Mouse (Mus musculus) hindbrain, embryonic 13.5 days (tissue): ENCODE measurements at regions not wholly inside any gene's neighbourhood (a gene's known extent, or its start where the extent isn't known, plus 50 kb on each side); places are given as distances from the start of the nearest gene placed in this dataset.

Experiments used
- ATAC-seq: fragments of 200-750 bp; cut with Nextera tagmentation; 2 replicates; pipeline ENCODE4 v1.8.0; 2017; ENCODE audit warnings: moderate TSS enrichment; ENCODE audit not compliant: low FRiP score
- H3K27ac ChIP-seq: fragments of 300-500 bp; sonication (generic); 2 replicates; pipeline ENCODE4 v1.5.1; 2015; ENCODE audit warnings: inconsistent platforms, mild to moderate bottlenecking, moderate library complexity
- H3K27me3 ChIP-seq: fragments of 300-500 bp; sonication (generic); 2 replicates; pipeline ENCODE4 v1.6.1; 2015; ENCODE audit warnings: mild to moderate bottlenecking, inconsistent platforms
- H3K36me3 ChIP-seq: fragments of 300-500 bp; sonication (generic); 2 replicates; pipeline ENCODE4 v1.6.1; 2015; ENCODE audit warnings: mild to moderate bottlenecking, inconsistent platforms
- H3K4me1 ChIP-seq: fragments of 300-500 bp; sonication (generic); replicated peaks from 2 replicates; pipeline ENCODE4 v1.6.1; 2015; ENCODE audit warnings: inconsistent platforms
- H3K4me2 ChIP-seq: fragments of 300-500 bp; sonication (generic); 2 replicates; pipeline ENCODE4 v1.6.1; 2015; ENCODE audit warnings: inconsistent platforms, mild to moderate bottlenecking, moderate library complexity
- H3K4me3 ChIP-seq: fragments of 300-500 bp; sonication (generic); 2 replicates; pipeline ENCODE4 v1.5.1; 2015; ENCODE audit warnings: mild to moderate bottlenecking, inconsistent platforms
- H3K9ac ChIP-seq: fragments of 300-500 bp; sonication (generic); 2 replicates; pipeline ENCODE4 v1.6.1; 2015; ENCODE audit warnings: mild to moderate bottlenecking, inconsistent platforms
- H3K9me3 ChIP-seq: fragments of 300-500 bp; sonication (generic); 2 replicates; pipeline ENCODE4 v1.6.1; 2016; ENCODE audit warnings: inconsistent platforms
- whole genome bisulfite sequencing: fragments of 180-500 bp; shearing (Covaris S2); methylation state at CpG from one replicate; pipeline ENCODE4 v1.1.7; 2015; 5-methylcytosine and 5-hydroxymethylcytosine counted together

GRCm38 (mm10) chr2:84248169-84248568, 177.0 kb downstream of the Calcrl start:
- Histone ChIP-seq H3K9ac (no peak overlapping the region), H3K27ac (no peak overlapping the region)
- no peak for ATAC-seq

GRCm38 (mm10) chr2:84249871-84250270, 175.3 kb downstream of the Calcrl start:
- Histone ChIP-seq H3K27ac (no peak overlapping the region), H3K4me2 (no peak overlapping the region), H3K4me1 (no peaks in the 10 kb centered on the region), H3K9me3 (no peaks in the 10 kb centered on the region), H3K9ac (no peak overlapping the region), H3K27me3 (no peaks in the 10 kb centered on the region), H3K4me3 (no peak overlapping the region), H3K36me3 (no peaks in the 10 kb centered on the region)
- WGBS: 65% methylated on average over 3 of the region's 3 CpGs
- ATAC-seq: no peak

More at GRCm38 (mm10) chr2:84248169-84248568, 177.0 kb downstream of the Calcrl start:
- WGBS: 91% methylated on average over 3 of the region's 3 CpGs
- Histone ChIP-seq H3K4me1 (no peaks in the 10 kb centered on the region), H3K4me3 (no peak overlapping the region), H3K36me3 (no peaks in the 10 kb centered on the region), H3K4me2 (no peak overlapping the region), H3K9me3 (no peaks in the 10 kb centered on the region), H3K27me3 (no peaks in the 10 kb centered on the region)

GRCm38 (mm10) chr2:84252076-84252475, 173.1 kb downstream of the Calcrl start:
- ATAC-seq: no peak
- Histone ChIP-seq H3K27me3 (no peaks in the 10 kb centered on the region), H3K9ac (no peak overlapping the region), H3K4me1 (no peaks in the 10 kb centered on the region), H3K4me2 (no peak overlapping the region), H3K4me3 (no peak overlapping the region), H3K27ac (no peak overlapping the region), H3K36me3 (no peaks in the 10 kb centered on the region), H3K9me3 (no peaks in the 10 kb centered on the region)
- WGBS: 92% methylated on average over 1 of the region's 1 CpGs

- H3K27me3 ChIP-seq: no peaks in the 10 kb centered on the region
- no peaks in the 10 kb centered on the region for H3K36me3 ChIP-seq
- H3K4me3 ChIP-seq: no peak overlapping the region
- no peak overlapping the region for H3K27ac ChIP-seq
- no peak overlapping the region for H3K9ac ChIP-seq
- no peak for ATAC-seq
- no peaks in the 10 kb centered on the region for H3K9me3 ChIP-seq
- no peaks in the 10 kb centered on the region for H3K4me1 ChIP-seq
- no peak overlapping the region for H3K4me2 ChIP-seq
- 92% methylated on average over 2 of the region's 2 CpGs for WGBS
Observed at GRCm38 (mm10) chr2:84258339-84259006, 166.7 kb downstream of the Calcrl start.

- no peaks in the 10 kb centered on the region for H3K36me3 ChIP-seq
- H3K4me1 ChIP-seq: no peaks in the 10 kb centered on the region
- no peak overlapping the region for H3K9ac ChIP-seq
- no peak overlapping the region for H3K4me2 ChIP-seq
- no peaks in the 10 kb centered on the region for H3K27me3 ChIP-seq
- H3K27ac ChIP-seq: no peak overlapping the region
- WGBS: 90% methylated on average over 1 of the region's 1 CpGs
- no peaks in the 10 kb centered on the region for H3K9me3 ChIP-seq
- ATAC-seq: no peak
- no peak overlapping the region for H3K4me3 ChIP-seq
Observed at GRCm38 (mm10) chr2:84259222-84259621, 166.0 kb downstream of the Calcrl start.

- Histone ChIP-seq H3K9me3 (no peaks in the 10 kb centered on the region), H3K4me2 (no peak overlapping the region), H3K36me3 (no peaks in the 10 kb centered on the region), H3K4me3 (no peak overlapping the region), H3K4me1 (no peaks in the 10 kb centered on the region), H3K9ac (no peak overlapping the region), H3K27me3 (no peaks in the 10 kb centered on the region), H3K27ac (no peak overlapping the region)
- ATAC-seq: no peak
- WGBS: 38% methylated on average over 4 of the region's 4 CpGs
Observed at GRCm38 (mm10) chr2:84260701-84261100, 164.5 kb downstream of the Calcrl start.

GRCm38 (mm10) chr2:84261481-84261880, 163.7 kb downstream of the Calcrl start:
- no peak for ATAC-seq
- Histone ChIP-seq H3K36me3 (no peaks in the 10 kb centered on the region), H3K27ac (no peak overlapping the region), H3K4me2 (no peak overlapping the region), H3K9ac (no peak overlapping the region), H3K27me3 (no peaks in the 10 kb centered on the region), H3K4me1 (no peaks in the 10 kb centered on the region), H3K4me3 (no peak overlapping the region), H3K9me3 (no peaks in the 10 kb centered on the region)
- WGBS: 84% methylated on average over 5 of the region's 5 CpGs

- no peaks in the 10 kb centered on the region for H3K36me3 ChIP-seq
- no peak overlapping the region for H3K4me3 ChIP-seq
- ATAC-seq: no peak
- H3K4me1 ChIP-seq: no peaks in the 10 kb centered on the region
- no peak overlapping the region for H3K27ac ChIP-seq
- no peaks in the 10 kb centered on the region for H3K9me3 ChIP-seq
- H3K9ac ChIP-seq: no peak overlapping the region
- no peak overlapping the region for H3K4me2 ChIP-seq
- no peaks in the 10 kb centered on the region for H3K27me3 ChIP-seq
- 74% methylated on average over 2 of the region's 2 CpGs for WGBS
Observed at GRCm38 (mm10) chr2:84264485-84264884, 160.7 kb downstream of the Calcrl start.

GRCm38 (mm10) chr2:84265002-84265401, 160.2 kb downstream of the Calcrl start:
- Histone ChIP-seq H3K4me1 (no peaks in the 10 kb centered on the region), H3K36me3 (no peaks in the 10 kb centered on the region), H3K27me3 (no peaks in the 10 kb centered on the region), H3K4me3 (no peak overlapping the region), H3K4me2 (no peak overlapping the region), H3K9me3 (no peaks in the 10 kb centered on the region), H3K27ac (no peak overlapping the region), H3K9ac (no peak overlapping the region)
- ATAC-seq: no peak

- H3K9me3 ChIP-seq: no peaks in the 10 kb centered on the region
- ATAC-seq: no peak
- no peak overlapping the region for H3K27ac ChIP-seq
- H3K27me3 ChIP-seq: no peaks in the 10 kb centered on the region
- WGBS: 42% methylated on average over 4 of the region's 4 CpGs
- no peak overlapping the region for H3K9ac ChIP-seq
- H3K4me3 ChIP-seq: no peak overlapping the region
- no peak overlapping the region for H3K4me2 ChIP-seq
- H3K4me1 ChIP-seq: no peaks in the 10 kb centered on the region
- no peaks in the 10 kb centered on the region for H3K36me3 ChIP-seq
Observed at GRCm38 (mm10) chr2:84266158-84266557, 159.1 kb downstream of the Calcrl start.

- no peaks in the 10 kb centered on the region for H3K4me1 ChIP-seq
- no peak for ATAC-seq
- no peak overlapping the region for H3K4me3 ChIP-seq
- no peaks in the 10 kb centered on the region for H3K9me3 ChIP-seq
- H3K27ac ChIP-seq: no peak overlapping the region
- no peak overlapping the region for H3K4me2 ChIP-seq
- H3K27me3 ChIP-seq: no peaks in the 10 kb centered on the region
- WGBS: 58% methylated on average over 6 of the region's 6 CpGs
- H3K36me3 ChIP-seq: no peaks in the 10 kb centered on the region
- no peak overlapping the region for H3K9ac ChIP-seq
Observed at GRCm38 (mm10) chr2:84266883-84267554, 158.2 kb downstream of the Calcrl start.

- Histone ChIP-seq H3K4me3 (no peak overlapping the region), H3K36me3 (no peaks in the 10 kb centered on the region), H3K4me2 (no peak overlapping the region), H3K9me3 (no peaks in the 10 kb centered on the region), H3K27ac (no peak overlapping the region), H3K4me1 (no peaks in the 10 kb centered on the region), H3K9ac (no peak overlapping the region), H3K27me3 (no peaks in the 10 kb centered on the region)
- ATAC-seq: no peak
- WGBS: 70% methylated on average over 6 of the region's 6 CpGs
Observed at GRCm38 (mm10) chr2:84274038-84274724, 151.0 kb downstream of the Calcrl start.

- Histone ChIP-seq H3K9ac (no peak overlapping the region), H3K36me3 (no peaks in the 10 kb centered on the region), H3K27me3 (no peaks in the 10 kb centered on the region), H3K4me2 (no peak overlapping the region), H3K27ac (no peak overlapping the region), H3K4me1 (no peaks in the 10 kb centered on the region), H3K9me3 (no peaks in the 10 kb centered on the region), H3K4me3 (no peak overlapping the region)
- ATAC-seq: no peak
- WGBS: 79% methylated on average over 1 of the region's 1 CpGs
Observed at GRCm38 (mm10) chr2:84277181-84277580, 148.0 kb downstream of the Calcrl start.
